Mouse (Mus musculus): ENCODE data around the gene Srprb.
"Not testable (repeated sequence)": the region's sequence is repeated elsewhere in the genome, so short reads cannot be mapped to it uniquely, and the experiment has no call there.

Srprb gene

DNA sequence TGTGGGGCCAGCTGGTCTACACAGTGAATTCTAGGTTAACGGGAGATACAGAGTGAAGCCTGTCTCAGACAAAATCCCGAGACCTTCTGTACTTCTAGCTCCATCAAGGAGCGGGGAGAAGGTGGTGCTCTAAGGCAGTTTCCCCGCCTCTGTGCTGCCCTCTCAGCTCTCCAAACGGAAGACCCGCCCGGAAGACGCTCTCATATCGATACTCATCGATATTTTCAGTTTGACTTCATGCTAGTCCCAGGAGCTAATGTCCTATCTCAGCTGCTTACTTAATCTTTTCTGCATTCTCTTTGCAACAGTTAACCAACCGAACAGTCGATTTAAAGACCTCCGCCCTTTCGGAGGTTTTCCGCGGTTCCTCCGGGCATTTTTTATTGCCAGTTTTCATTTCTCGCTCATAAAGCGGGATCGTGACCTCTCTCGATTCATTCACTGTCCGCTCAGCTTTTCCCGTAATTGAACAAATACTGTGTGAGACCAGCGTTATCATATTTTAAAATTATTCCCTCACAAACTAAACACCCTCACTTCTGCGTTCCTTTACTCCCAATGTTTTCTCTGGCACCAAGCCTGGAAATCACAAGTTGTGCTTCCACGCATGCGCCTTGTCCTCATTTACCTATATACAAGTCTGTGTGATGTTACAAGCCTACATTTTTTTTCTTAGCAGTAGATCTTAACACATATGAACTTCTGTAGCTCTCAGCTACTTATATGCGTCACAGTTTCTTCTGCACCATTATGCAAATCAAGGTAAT, 10.9 kb upstream of the Srprb start:
- no peak for DNase-seq (ENCODE audit: low spot score)

- DNase-seq (ENCODE audit: low spot score), result no peak
These were observed 7.0 kb upstream of the Srprb start for GRCm38 (mm10) chr9:103208802-103209423.

DNA sequence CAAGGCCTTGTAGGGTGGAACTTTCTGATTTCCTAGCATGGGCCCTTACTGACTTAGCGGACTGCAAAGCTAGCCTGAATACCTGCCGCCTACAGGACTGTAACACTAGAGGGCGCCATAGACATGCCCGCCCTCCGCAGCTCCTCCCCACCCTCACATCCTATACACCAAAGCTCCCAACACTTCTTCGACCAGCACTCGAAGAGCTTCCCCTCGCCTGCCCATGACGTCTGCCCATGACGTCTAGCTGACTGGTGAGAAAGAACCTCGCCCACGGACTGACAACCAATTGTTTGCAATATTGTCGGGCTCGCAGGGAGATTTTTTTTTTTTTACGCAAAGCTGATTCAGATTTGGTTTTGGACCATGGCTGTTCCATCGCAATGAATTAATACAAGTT, 5.9 kb upstream of the Srprb start:
- DNase-seq (ENCODE audit: low spot score), result peak; percentile 89

DNA sequence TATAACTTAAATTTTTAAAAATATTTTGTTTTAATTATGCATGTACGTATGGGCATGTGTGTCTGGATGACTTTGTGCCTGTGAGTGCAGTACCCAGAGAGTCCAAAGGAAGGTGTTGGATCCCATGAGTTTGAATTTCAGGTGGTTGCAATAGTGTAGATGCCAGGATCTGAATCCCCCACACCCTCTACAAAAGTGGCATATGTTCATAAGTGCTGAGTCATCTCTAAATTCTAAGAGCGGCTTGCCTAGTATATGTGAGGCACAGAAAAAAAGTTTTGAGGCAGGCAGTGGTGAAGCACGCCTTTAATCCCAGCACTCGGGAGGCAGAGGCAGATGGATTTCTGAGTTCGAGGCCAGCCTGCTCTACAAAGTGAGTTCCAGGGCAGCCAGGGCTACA, 3.8 kb upstream of the Srprb start:
- no peak for DNase-seq (ENCODE audit: low spot score)

DNA sequence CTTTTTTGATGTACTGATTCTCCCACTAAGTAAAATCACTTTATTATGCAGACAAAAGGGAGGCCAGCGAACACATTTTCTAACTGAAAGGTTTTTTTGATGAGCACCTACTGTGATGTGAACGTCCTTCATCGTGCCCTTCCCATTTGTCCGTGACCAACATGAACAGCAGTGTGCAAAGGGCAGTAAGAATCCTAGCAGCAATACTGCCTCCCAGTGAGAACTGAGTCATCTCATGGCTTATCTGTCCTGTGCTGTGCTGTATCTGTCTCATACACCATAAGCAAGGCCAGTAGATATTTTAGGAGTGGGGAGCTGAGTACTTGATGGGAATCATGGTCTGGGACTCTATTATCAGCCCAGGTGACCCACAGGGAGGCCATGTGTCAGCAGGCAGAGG, 13.5 kb downstream of the Srprb start:
- no peak for DNase-seq (ENCODE audit: low spot score)

GRCm38 (mm10) chr9:103186747-103187146, 15.2 kb downstream of the Srprb start:
- no peak for DNase-seq (ENCODE audit: low spot score)

GRCm38 (mm10) chr9:103185946-103186345, 16.0 kb downstream of the Srprb start:
- no peak for DNase-seq (ENCODE audit: low spot score)

- DNase-seq (ENCODE audit: low spot score), result no peak
These were observed 17.1 kb downstream of the Srprb start for GRCm38 (mm10) chr9:103184855-103185254.

- DNase-seq (ENCODE audit: low spot score), result no peak
These were observed 20.1 kb downstream of the Srprb start for GRCm38 (mm10) chr9:103181886-103182285.

GRCm38 (mm10) chr9:103180807-103181565, 21.0 kb downstream of the Srprb start:
- DNase-seq (ENCODE audit: low spot score), result peak; percentile 95

DNA sequence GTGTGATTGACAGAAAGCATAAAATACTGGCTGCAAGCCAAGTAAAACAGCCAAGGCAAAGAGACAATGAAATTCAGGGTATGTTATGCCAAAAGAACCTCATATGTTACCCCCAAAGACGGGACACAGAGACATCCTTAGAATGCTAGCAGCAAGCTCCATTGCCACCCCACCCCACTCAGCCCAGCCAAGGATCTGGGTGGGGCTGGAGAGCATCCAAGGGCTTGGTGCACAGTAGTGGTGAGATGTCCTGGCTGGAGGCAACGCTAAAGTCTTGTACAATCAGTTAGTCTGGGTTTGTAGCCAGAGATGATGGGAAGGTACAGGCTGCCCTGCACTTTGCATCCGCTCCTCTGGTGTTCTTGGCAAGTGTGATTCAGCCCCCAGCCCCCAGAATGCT, 21.6 kb downstream of the Srprb start:
- no peak for DNase-seq (ENCODE audit: low spot score)

GRCm38 (mm10) chr9:103175692-103176091, 26.2 kb downstream of the Srprb start:
- no peak for DNase-seq (ENCODE audit: low spot score)

GRCm38 (mm10) chr9:103174771-103175519, 27.0 kb downstream of the Srprb start:
- peak; percentile 50 for DNase-seq (ENCODE audit: low spot score)

DNA sequence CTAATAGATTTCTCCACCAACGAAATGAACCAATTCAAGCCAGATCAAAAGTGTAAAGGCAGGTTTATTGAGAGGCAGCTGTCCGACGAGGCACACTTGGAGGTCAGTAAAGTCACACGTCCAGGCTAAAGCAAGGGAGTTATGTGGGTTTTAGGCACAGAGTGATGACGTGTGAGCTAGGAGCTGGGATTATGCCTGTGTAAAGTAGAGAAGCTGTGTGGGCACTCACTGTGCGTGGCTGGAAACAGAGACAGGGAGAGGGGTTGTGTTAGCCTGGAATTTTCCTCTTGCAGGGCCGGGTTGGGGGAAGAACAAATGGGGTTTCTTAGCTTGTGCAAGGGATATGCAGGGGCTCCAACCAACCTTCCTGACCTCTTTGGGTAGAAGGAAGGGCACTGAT, 33.2 kb downstream of the Srprb start:
- DNase-seq (ENCODE audit: low spot score), result no peak

- DNase-seq (ENCODE audit: low spot score), result no peak
These were observed 33.9 kb downstream of the Srprb start for GRCm38 (mm10) chr9:103168046-103168445.

- no peak for DNase-seq (ENCODE audit: low spot score)
These were observed 38.1 kb downstream of the Srprb start for GRCm38 (mm10) chr9:103163806-103164205.

DNA sequence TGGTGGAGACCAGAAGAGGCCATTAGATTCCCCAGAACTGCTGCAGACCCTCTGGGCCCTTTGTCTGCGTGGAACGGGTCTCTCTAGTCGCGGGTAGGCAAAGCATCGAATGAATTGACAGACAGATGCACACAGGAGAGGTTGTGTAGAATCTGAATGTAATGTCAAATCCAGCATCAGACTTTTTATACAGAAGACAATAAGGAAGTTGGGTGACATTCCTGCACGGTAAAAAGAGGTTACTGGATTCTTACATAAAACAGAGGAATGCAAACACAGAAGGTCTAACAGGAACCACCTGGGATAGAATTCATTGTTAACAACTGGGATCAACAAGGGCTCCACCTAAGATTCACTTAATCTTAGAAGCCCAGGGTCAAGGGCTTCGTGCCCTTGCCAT, 46.8 kb downstream of the Srprb start:
- DNase-seq (ENCODE audit: low spot score), result not testable (repeated sequence)

- DNase-seq (ENCODE audit: low spot score), result no peak
These were observed 47.4 kb downstream of the Srprb start for GRCm38 (mm10) chr9:103154568-103154967.

DNA sequence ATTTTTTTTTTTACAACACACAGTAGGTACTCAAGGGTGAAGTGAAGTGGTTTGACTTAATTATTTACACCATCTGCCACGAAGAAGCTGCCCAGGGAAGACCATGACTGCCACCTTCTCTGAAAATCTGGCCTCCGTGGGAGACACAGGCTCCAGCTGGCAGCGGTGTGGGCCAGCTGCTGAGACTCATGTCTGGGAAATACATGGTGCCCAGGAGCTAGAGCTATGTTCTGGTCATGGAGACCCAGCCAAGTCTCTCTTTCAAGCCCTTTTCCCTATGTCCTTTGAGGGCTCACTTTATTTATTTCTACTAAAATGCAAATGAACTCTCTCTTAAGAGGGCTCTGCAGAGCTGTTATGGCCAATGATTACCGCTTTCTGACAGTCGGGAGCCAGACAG, 48.7 kb downstream of the Srprb start:
- DNase-seq (ENCODE audit: low spot score), result no peak

DNA sequence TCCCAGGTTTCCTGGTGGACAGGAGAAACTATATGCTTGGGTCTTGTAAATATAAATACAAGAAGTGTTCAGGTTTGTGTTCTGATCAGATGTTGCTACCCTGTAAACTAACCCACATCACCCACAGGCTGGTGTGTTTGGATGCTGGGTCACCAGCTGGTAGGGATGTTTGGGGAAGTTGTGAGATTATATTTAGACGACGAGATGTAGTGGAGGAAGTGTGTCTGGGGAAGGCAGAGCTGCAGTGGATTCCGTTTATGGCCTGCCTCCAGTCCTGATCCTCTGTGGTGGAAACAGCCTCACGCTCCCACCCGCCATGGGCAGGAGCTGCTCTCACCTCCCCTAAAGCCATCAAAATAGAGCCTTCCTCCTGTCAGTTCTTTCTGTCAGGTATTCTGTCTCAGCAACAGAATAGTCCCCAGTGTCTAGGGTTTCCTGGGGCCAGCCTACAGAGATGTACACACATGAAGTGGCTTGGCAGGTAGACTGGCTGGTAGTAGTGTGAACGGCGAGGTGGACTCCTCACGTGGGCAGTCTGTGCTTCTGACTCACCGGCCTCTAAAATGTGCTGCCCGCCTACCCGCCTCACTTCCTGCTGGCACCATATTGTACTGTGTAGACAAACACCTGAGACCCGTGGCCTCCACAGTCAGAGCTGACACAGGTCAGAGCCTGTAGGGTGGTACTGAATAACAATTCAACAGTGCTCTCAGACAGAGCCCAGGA, 52.7 kb downstream of the Srprb start:
- no peak for DNase-seq (ENCODE audit: low spot score)

DNA sequence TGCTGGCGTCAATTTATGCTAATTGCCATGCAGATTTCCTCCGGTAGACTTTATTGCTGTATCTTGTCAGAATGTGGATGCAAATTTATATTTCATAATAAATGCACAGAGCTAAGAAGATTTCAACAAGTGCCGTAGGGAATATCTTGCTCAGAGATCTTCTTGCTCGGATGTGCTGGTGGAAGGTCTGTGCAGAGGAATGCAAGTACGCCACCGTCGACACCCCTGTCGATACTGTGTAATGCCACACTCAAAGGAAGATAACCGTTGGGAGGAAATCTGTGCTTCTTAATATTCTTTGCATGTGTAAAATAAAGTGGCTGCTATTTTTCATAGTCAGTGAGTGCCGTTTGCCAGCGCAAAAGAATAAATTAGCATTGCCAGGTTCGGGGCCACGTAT, 54.8 kb downstream of the Srprb start:
- DNase-seq (ENCODE audit: low spot score), result no peak

DNA sequence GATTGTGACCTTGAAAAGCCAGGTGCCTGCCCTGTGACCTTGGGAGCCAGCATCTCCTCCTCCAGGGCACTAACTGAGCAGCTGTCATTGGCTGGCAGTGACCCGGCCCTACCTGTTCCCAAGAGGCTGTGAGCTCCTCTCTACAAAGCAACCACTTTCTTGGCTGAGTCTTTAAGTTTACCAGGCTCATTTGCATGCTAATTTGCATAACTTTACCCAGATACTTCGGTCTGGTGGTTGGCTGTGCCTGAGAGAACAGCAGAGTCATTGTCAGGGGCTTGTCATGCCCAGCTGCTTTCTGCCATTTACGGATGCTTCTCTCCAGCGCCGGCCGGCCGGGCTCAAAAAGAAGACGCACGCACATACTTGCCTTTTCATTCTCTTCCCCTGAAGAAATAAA, 55.2 kb downstream of the Srprb start:
- peak; percentile 37 for DNase-seq (ENCODE audit: low spot score)

Data from embryo, embryonic 10.5 days (tissue).